Mouse (Mus musculus) cortical plate, adult 2 months (tissue): ENCODE data around the gene Fam104a.
"Not testable (repeated sequence)": the region's sequence is repeated elsewhere in the genome, so short reads cannot be mapped to it uniquely, and the experiment has no call there.

ENCODE experiments used
- CTCF ChIP-seq: fragments of 200-500 bp; IDR thresholded peaks from 2 replicates; pipeline ENCODE4 v1.5.1; 2011; ENCODE audit warnings: mild to moderate bottlenecking, control low read depth, low read length; ENCODE audit not compliant: insufficient read depth; ENCODE audit errors: extremely low read depth
- POLR2A ChIP-seq: fragments of 200-500 bp; IDR thresholded peaks from 2 replicates; pipeline ENCODE4 v1.6.1; 2011; ENCODE audit warnings: mild to moderate bottlenecking, low read length, control low read depth; ENCODE audit not compliant: insufficient read depth; ENCODE audit errors: extremely low read depth

DNA sequence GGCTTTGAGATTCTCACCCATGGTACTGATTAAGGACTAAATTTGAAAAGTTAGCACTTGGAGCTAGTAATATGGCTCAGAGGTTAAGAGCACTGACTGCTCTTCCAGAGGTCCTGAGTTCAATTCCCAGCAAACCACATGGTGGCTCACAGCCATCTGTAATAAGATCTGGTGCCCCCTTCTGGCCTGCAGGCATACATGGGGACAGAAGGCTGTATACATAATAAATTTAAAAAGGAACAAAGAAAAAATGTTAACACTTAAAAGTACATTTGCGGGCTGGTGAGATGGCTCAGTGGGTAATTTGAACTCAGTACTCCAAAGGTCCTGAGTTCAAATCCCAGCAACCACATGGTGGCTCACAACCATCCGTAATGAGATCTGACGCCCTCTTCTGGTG lies 23.7 kb downstream of the Fam104a start:
- TF ChIP-seq CTCF, POLR2A: not testable (repeated sequence)
